Mouse (Mus musculus): Measurements from ENCODE around the gene Nlgn1. TPM values are rescaled to one million over a fixed set of nuclear protein-coding genes. Genes with fewer than 3 reads are reported as not detected.
A peak's percentile ranks its signal among the peaks of the same experiment; 100 is the strongest.

Nlgn1 gene
- polyA plus RNA-seq, 1 experiment from 2014 or later, result 1.6 TPM

GRCm38 (mm10) chr3:26023217-26023616, 309.0 kb downstream of the Nlgn1 start:
- Histone ChIP-seq H3K9me3 (replicated peaks) (no peaks in the 10 kb centered on the region), H3K4me2 (no peak overlapping the region), H3K36me3 (no peaks in the 10 kb centered on the region), H3K4me3 (replicated peaks) (no peak overlapping the region), H3K9ac (no peak overlapping the region), H3K4me1 (no peaks in the 10 kb centered on the region), H3K27me3 (no peaks in the 10 kb centered on the region), H3K27ac (no peak overlapping the region)
- 77% methylated on average over 5 of the region's 5 CpGs for WGBS
- no peak for ATAC-seq (replicated peaks; ENCODE audit: low FRiP score)

- WGBS, result 82% methylated on average over 6 of the region's 6 CpGs
These were observed 310.6 kb downstream of the Nlgn1 start for GRCm38 (mm10) chr3:26021632-26022184.

GRCm38 (mm10) chr3:26011310-26012078, 320.8 kb downstream of the Nlgn1 start:
- no peak overlapping the region for H3K4me2 ChIP-seq
- no peak for ATAC-seq (replicated peaks; ENCODE audit: low FRiP score)
- WGBS, result 73% methylated on average over 4 of the region's 4 CpGs
- no peaks in the 10 kb centered on the region for H3K9me3 ChIP-seq (replicated peaks)
- H3K27ac ChIP-seq, result no peak overlapping the region
- no peak overlapping the region for H3K9ac ChIP-seq
- no peaks in the 10 kb centered on the region for H3K36me3 ChIP-seq
- H3K27me3 ChIP-seq, result no peaks in the 10 kb centered on the region
- no peak overlapping the region for H3K4me3 ChIP-seq (replicated peaks)
- H3K4me1 ChIP-seq, result no peaks in the 10 kb centered on the region

More at GRCm38 (mm10) chr3:26021632-26022184, 310.6 kb downstream of the Nlgn1 start:
- no peak overlapping the region for H3K9ac ChIP-seq
- no peaks in the 10 kb centered on the region for H3K4me1 ChIP-seq
- no peak overlapping the region for H3K4me3 ChIP-seq (replicated peaks)
- H3K9me3 ChIP-seq (replicated peaks), result no peaks in the 10 kb centered on the region
- H3K4me2 ChIP-seq, result no peak overlapping the region
- H3K27ac ChIP-seq, result no peak overlapping the region
- no peaks in the 10 kb centered on the region for H3K27me3 ChIP-seq
- H3K36me3 ChIP-seq, result no peaks in the 10 kb centered on the region
- ATAC-seq (replicated peaks; ENCODE audit: low FRiP score), result no peak

GRCm38 (mm10) chr3:26002863-26003608, 329.2 kb downstream of the Nlgn1 start:
- H3K4me1 ChIP-seq, result no peaks in the 10 kb centered on the region
- WGBS, result 79% methylated on average over 7 of the region's 7 CpGs

GRCm38 (mm10) chr3:26002367-26002766, 329.9 kb downstream of the Nlgn1 start:
- no peak overlapping the region for H3K9ac ChIP-seq
- no peaks in the 10 kb centered on the region for H3K27me3 ChIP-seq
- H3K4me2 ChIP-seq, result no peak overlapping the region
- no peak for ATAC-seq (replicated peaks; ENCODE audit: low FRiP score)
- no peaks in the 10 kb centered on the region for H3K9me3 ChIP-seq (replicated peaks)
- H3K36me3 ChIP-seq, result no peaks in the 10 kb centered on the region
- no peaks in the 10 kb centered on the region for H3K4me1 ChIP-seq
- H3K27ac ChIP-seq, result no peak overlapping the region
- 34% methylated on average over 2 of the region's 2 CpGs for WGBS
- no peak overlapping the region for H3K4me3 ChIP-seq (replicated peaks)

More at GRCm38 (mm10) chr3:26002863-26003608, 329.2 kb downstream of the Nlgn1 start:
- ATAC-seq (replicated peaks; ENCODE audit: low FRiP score), result no peak
- H3K4me3 ChIP-seq (replicated peaks), result no peak overlapping the region
- no peak overlapping the region for H3K27ac ChIP-seq
- H3K27me3 ChIP-seq, result no peaks in the 10 kb centered on the region
- H3K9ac ChIP-seq, result no peak overlapping the region
- H3K4me2 ChIP-seq, result no peak overlapping the region
- no peaks in the 10 kb centered on the region for H3K9me3 ChIP-seq (replicated peaks)
- no peaks in the 10 kb centered on the region for H3K36me3 ChIP-seq

- no peaks in the 10 kb centered on the region for H3K36me3 ChIP-seq
- no peak overlapping the region for H3K9ac ChIP-seq
- WGBS, result 84% methylated on average over 2 of the region's 2 CpGs
- H3K4me2 ChIP-seq, result no peak overlapping the region
- no peak overlapping the region for H3K4me3 ChIP-seq (replicated peaks)
- H3K27me3 ChIP-seq, result no peaks in the 10 kb centered on the region
- H3K4me1 ChIP-seq, result no peaks in the 10 kb centered on the region
- H3K27ac ChIP-seq, result no peak overlapping the region
- no peak for ATAC-seq (replicated peaks; ENCODE audit: low FRiP score)
- no peaks in the 10 kb centered on the region for H3K9me3 ChIP-seq (replicated peaks)
These were observed 364.7 kb downstream of the Nlgn1 start for GRCm38 (mm10) chr3:25967546-25967945.

GRCm38 (mm10) chr3:25964237-25964636, 368.0 kb downstream of the Nlgn1 start:
- Histone ChIP-seq H3K4me3 (replicated peaks) (no peak overlapping the region), H3K27ac (no peak overlapping the region), H3K27me3 (no peaks in the 10 kb centered on the region), H3K36me3 (no peaks in the 10 kb centered on the region), H3K4me1 (no peaks in the 10 kb centered on the region), H3K9me3 (replicated peaks) (no peaks in the 10 kb centered on the region), H3K4me2 (no peak overlapping the region), H3K9ac (no peak overlapping the region)
- ATAC-seq (replicated peaks; ENCODE audit: low FRiP score), result peak; percentile 43; the same call in 1 of the 2 replicates
- WGBS, result 49% methylated on average over 3 of the region's 3 CpGs

- Histone ChIP-seq H3K27ac (no peak overlapping the region), H3K9ac (no peak overlapping the region), H3K9me3 (replicated peaks) (no peaks in the 10 kb centered on the region), H3K27me3 (no peaks in the 10 kb centered on the region), H3K4me3 (replicated peaks) (no peak overlapping the region), H3K36me3 (no peaks in the 10 kb centered on the region), H3K4me2 (no peak overlapping the region), H3K4me1 (no peaks in the 10 kb centered on the region)
- no peak for ATAC-seq (replicated peaks; ENCODE audit: low FRiP score)
- WGBS, result 54% methylated on average over 2 of the region's 2 CpGs
These were observed 368.7 kb downstream of the Nlgn1 start for GRCm38 (mm10) chr3:25963568-25963967.

- ATAC-seq (replicated peaks; ENCODE audit: low FRiP score), result no peak
- Histone ChIP-seq H3K9ac (no peak overlapping the region), H3K4me3 (replicated peaks) (no peak overlapping the region), H3K27ac (no peak overlapping the region), H3K27me3 (no peaks in the 10 kb centered on the region), H3K4me1 (no peaks in the 10 kb centered on the region), H3K9me3 (replicated peaks) (no peaks in the 10 kb centered on the region), H3K4me2 (no peak overlapping the region), H3K36me3 (no peaks in the 10 kb centered on the region)
- 91% methylated on average over 5 of the region's 5 CpGs for WGBS
These were observed 415.7 kb downstream of the Nlgn1 start for GRCm38 (mm10) chr3:25916535-25916934.

GRCm38 (mm10) chr3:25914365-25915065, 417.7 kb downstream of the Nlgn1 start:
- no peak overlapping the region for H3K4me3 ChIP-seq (replicated peaks)
- no peak overlapping the region for H3K27ac ChIP-seq
- no peaks in the 10 kb centered on the region for H3K36me3 ChIP-seq
- WGBS, result 71% methylated on average over 2 of the region's 2 CpGs
- no peaks in the 10 kb centered on the region for H3K9me3 ChIP-seq (replicated peaks)
- H3K4me1 ChIP-seq, result no peaks in the 10 kb centered on the region
- H3K9ac ChIP-seq, result no peak overlapping the region
- no peak for ATAC-seq (replicated peaks; ENCODE audit: low FRiP score)
- H3K27me3 ChIP-seq, result no peaks in the 10 kb centered on the region
- H3K4me2 ChIP-seq, result no peak overlapping the region

- no peaks in the 10 kb centered on the region for H3K9me3 ChIP-seq (replicated peaks)
- 89% methylated on average over 11 of the region's 11 CpGs for WGBS
- no peaks in the 10 kb centered on the region for H3K4me1 ChIP-seq
- no peaks in the 10 kb centered on the region for H3K27me3 ChIP-seq
- H3K4me3 ChIP-seq (replicated peaks), result no peak overlapping the region
- no peak overlapping the region for H3K9ac ChIP-seq
- no peak for ATAC-seq (replicated peaks; ENCODE audit: low FRiP score)
- no peak overlapping the region for H3K4me2 ChIP-seq
- no peak overlapping the region for H3K27ac ChIP-seq
- H3K36me3 ChIP-seq, result no peaks in the 10 kb centered on the region
These were observed 429.0 kb downstream of the Nlgn1 start for GRCm38 (mm10) chr3:25903140-25903809.
